Mouse (Mus musculus): ENCODE measurements at regions not wholly inside any gene's neighbourhood (a gene's known extent, or its start where the extent isn't known, plus 50 kb on each side); places are given as distances from the start of the nearest gene placed in this dataset.

- TF ChIP-seq CTCF (IDR thresholded peaks at IDR 0.05; ENCODE audit: borderline replicate concordance, insufficient read depth, low read depth, low read length) (no peak), POLR2A (IDR thresholded peaks at IDR 0.05; ENCODE audit: borderline replicate concordance, insufficient read depth, low read length) (no peak)
These were observed 142.0 kb downstream of the Fgf18 start for GRCm38 (mm10) chr11:33005183-33005582.

Measured in cerebellum, adult 2 months (tissue).